Mouse (Mus musculus): Measurements from ENCODE around the gene Icam5. TPM values are rescaled to one million over a fixed set of nuclear protein-coding genes. Genes with fewer than 3 reads are reported as not detected.
A peak's percentile ranks its signal among the peaks of the same experiment; 100 is the strongest.

Icam5 gene
- polyA plus RNA-seq, 1 experiment from 2014 or later = 0.08 TPM

DNA sequence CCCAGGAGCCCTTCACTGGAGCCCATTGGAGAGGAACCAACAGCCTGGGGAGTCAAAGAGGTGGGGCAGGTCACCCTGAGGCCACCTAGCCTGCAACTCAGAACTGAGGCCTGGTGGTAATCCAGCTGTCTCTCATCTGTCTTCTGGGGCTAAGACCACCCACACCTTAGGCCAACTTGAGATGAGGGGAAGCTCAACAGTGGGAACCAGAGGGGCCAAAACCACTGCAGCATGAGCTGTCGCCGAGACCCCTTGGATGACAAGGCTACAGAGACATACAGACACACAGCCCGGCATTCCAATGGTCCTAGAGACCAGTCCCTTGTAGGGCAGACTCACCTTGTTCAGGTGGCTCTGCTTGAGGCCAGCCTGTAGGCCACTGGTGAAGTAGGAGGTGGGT lies 43.8 kb downstream of the Icam5 start:
- Histone ChIP-seq H3K27ac (ENCODE audit: low read depth, low read length) (no peak overlapping the region), H3K9me3 (ENCODE audit: control insufficient read depth) (no peaks in the 10 kb centered on the region), H3K4me2 (replicated peaks; ENCODE audit: low read depth) (no peak overlapping the region), H3K36me3 (ENCODE audit: control insufficient read depth, insufficient read depth) (peaks cover 59% of the 10 kb centered on the region), H3K9ac (ENCODE audit: low read depth, low read length) (no peak overlapping the region), H3K4me1 (replicated peaks; ENCODE audit: control insufficient read depth, insufficient read depth, low read length) (no peaks in the 10 kb centered on the region), H3K27me3 (replicated peaks; ENCODE audit: control insufficient read depth, insufficient read depth, low read length) (no peaks in the 10 kb centered on the region), H3K4me3 (ENCODE audit: low read depth, low read length) (no peak overlapping the region)
- no peak for ATAC-seq
- 81% methylated on average over 3 of the region's 3 CpGs for WGBS
- no peak for TF ChIP-seq CTCF (IDR thresholded peaks at IDR 0.05; ENCODE audit: low read depth)

DNA sequence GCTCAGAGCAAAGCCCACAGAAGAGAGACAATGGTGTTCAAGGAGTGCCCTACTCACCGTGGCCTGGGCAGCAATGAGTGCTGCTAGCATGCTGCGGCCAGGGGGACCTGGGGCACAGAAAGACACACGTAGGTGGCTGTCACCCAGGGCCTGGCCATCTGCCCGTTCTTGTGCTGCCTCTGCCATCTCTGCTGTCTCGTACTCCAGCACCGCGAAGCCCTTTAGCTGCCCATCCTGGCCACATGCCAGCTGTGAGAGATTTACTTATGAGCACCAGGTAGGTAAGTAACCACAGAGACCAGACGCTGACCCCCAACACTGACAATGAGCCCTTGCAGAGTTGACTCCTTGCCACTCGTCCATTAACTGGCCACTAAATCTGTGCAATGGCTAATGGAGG lies 49.3 kb downstream of the Icam5 start:
- Histone ChIP-seq H3K27ac (ENCODE audit: low read depth, low read length) (no peak overlapping the region), H3K9ac (ENCODE audit: low read depth, low read length) (no peak overlapping the region), H3K4me2 (replicated peaks; ENCODE audit: low read depth) (no peak overlapping the region), H3K4me1 (replicated peaks; ENCODE audit: control insufficient read depth, insufficient read depth, low read length) (no peaks in the 10 kb centered on the region), H3K36me3 (ENCODE audit: control insufficient read depth, insufficient read depth) (peaks cover 83% of the 10 kb centered on the region), H3K4me3 (ENCODE audit: low read depth, low read length) (no peak overlapping the region), H3K9me3 (ENCODE audit: control insufficient read depth) (no peaks in the 10 kb centered on the region), H3K27me3 (replicated peaks; ENCODE audit: control insufficient read depth, insufficient read depth, low read length) (no peaks in the 10 kb centered on the region)
- ATAC-seq = no peak
- 91% methylated on average over 9 of the region's 9 CpGs for WGBS
- TF ChIP-seq CTCF (IDR thresholded peaks at IDR 0.05; ENCODE audit: low read depth) = no peak

- Histone ChIP-seq H3K36me3 (ENCODE audit: control insufficient read depth, insufficient read depth) (peaks cover 77% of the 10 kb centered on the region), H3K4me2 (replicated peaks; ENCODE audit: low read depth) (no peak overlapping the region), H3K27ac (ENCODE audit: low read depth, low read length) (no peak overlapping the region), H3K9me3 (ENCODE audit: control insufficient read depth) (no peaks in the 10 kb centered on the region), H3K27me3 (replicated peaks; ENCODE audit: control insufficient read depth, insufficient read depth, low read length) (no peaks in the 10 kb centered on the region), H3K4me1 (replicated peaks; ENCODE audit: control insufficient read depth, insufficient read depth, low read length) (no peaks in the 10 kb centered on the region), H3K4me3 (ENCODE audit: low read depth, low read length) (no peak overlapping the region), H3K9ac (ENCODE audit: low read depth, low read length) (no peak overlapping the region)
- 84% methylated on average over 3 of the region's 3 CpGs for WGBS
- TF ChIP-seq CTCF (IDR thresholded peaks at IDR 0.05; ENCODE audit: low read depth) = no peak
- ATAC-seq = no peak
These were observed 51.5 kb downstream of the Icam5 start for GRCm38 (mm10) chr9:21083324-21083723.

MicroRNAs within 50 kb of the gene (microRNA counts, 519-probe panel; counts per million panel counts)
- microRNA mmu-miR-1900 = 3,777 counts per million, percentile 51 among the panel's probes with 10 or more counts

Small RNA genes lying within 50 kb of the gene (microRNA-seq; reads per million reads assigned to microRNA genes)
- gene Mir1900 = not detected
- gene Mir7082 = not detected

Other genes with a start within 250 kb of the Icam5 start
- gene Col5a3, start 217.0 kb upstream of the Icam5 start, polyA plus RNA-seq (2015; fragmentation: Nextera tagmentation; extraction: Ambion mirVana) = 1.2 and 1.9 TPM in 2 replicates
- not detected in 2 replicates for gene Rdh8, start 213.6 kb upstream of the Icam5 start, polyA plus RNA-seq (2015; fragmentation: Nextera tagmentation; extraction: Ambion mirVana)
- 4.9 and 5.6 TPM in 2 replicates for gene A230050P20Rik, start 163.4 kb upstream of the Icam5 start, polyA plus RNA-seq (2015; fragmentation: Nextera tagmentation; extraction: Ambion mirVana)
- gene Angptl6, start 152.3 kb upstream of the Icam5 start, polyA plus RNA-seq (2015; fragmentation: Nextera tagmentation; extraction: Ambion mirVana) = 9.4 and 9.8 TPM in 2 replicates
- gene Ppan, start 143.9 kb upstream of the Icam5 start, polyA plus RNA-seq (2015; fragmentation: Nextera tagmentation; extraction: Ambion mirVana) = 18.7 and 21.4 TPM in 2 replicates
- gene Eif3g, start 133.4 kb upstream of the Icam5 start, polyA plus RNA-seq (2015; fragmentation: Nextera tagmentation; extraction: Ambion mirVana) = 131 and 138 TPM in 2 replicates
- 18.5 and 19.2 TPM in 2 replicates for gene Dnmt1, start 72.2 kb upstream of the Icam5 start, polyA plus RNA-seq (2015; fragmentation: Nextera tagmentation; extraction: Ambion mirVana)
- 9.5 and 11.4 TPM in 2 replicates for gene S1pr2, start 55.3 kb upstream of the Icam5 start, polyA plus RNA-seq (2015; fragmentation: Nextera tagmentation; extraction: Ambion mirVana)
- gene Mrpl4, start 29.3 kb upstream of the Icam5 start, polyA plus RNA-seq (2015; fragmentation: Nextera tagmentation; extraction: Ambion mirVana) = 107 and 113 TPM in 2 replicates
- 10.2 and 11.8 TPM in 2 replicates for gene Icam1, start 16.1 kb upstream of the Icam5 start, polyA plus RNA-seq (2015; fragmentation: Nextera tagmentation; extraction: Ambion mirVana)
- gene Icam4, start 2.7 kb upstream of the Icam5 start, polyA plus RNA-seq (2015; fragmentation: Nextera tagmentation; extraction: Ambion mirVana) = 0.12 and 0.20 TPM in 2 replicates
- gene Zglp1, start 35.0 kb downstream of the Icam5 start, polyA plus RNA-seq (2015; fragmentation: Nextera tagmentation; extraction: Ambion mirVana) = not detected in 2 replicates
- 0.09 and 0.13 TPM in 2 replicates for gene Gm49373, start 41.0 kb downstream of the Icam5 start, polyA plus RNA-seq (2015; fragmentation: Nextera tagmentation; extraction: Ambion mirVana)
- gene Fdx1l, start 41.5 kb downstream of the Icam5 start, polyA plus RNA-seq (2015; fragmentation: Nextera tagmentation; extraction: Ambion mirVana) = 42.7 and 46.3 TPM in 2 replicates
- 0.22 and 0.42 TPM in 2 replicates for gene Gm38431, start 59.9 kb downstream of the Icam5 start, polyA plus RNA-seq (2015; fragmentation: Nextera tagmentation; extraction: Ambion mirVana)
- gene Raver1, start 59.9 kb downstream of the Icam5 start, polyA plus RNA-seq (2015; fragmentation: Nextera tagmentation; extraction: Ambion mirVana) = 22.5 and 26.2 TPM in 2 replicates
- 8.0 and 9.2 TPM in 2 replicates for gene Tyk2, start 99.2 kb downstream of the Icam5 start, polyA plus RNA-seq (2015; fragmentation: Nextera tagmentation; extraction: Ambion mirVana)
- gene Cdc37, start 117.9 kb downstream of the Icam5 start, polyA plus RNA-seq (2015; fragmentation: Nextera tagmentation; extraction: Ambion mirVana) = 113 and 115 TPM in 2 replicates
- gene Pde4a, start 133.6 kb downstream of the Icam5 start, polyA plus RNA-seq (2015; fragmentation: Nextera tagmentation; extraction: Ambion mirVana) = 2.8 and 3.5 TPM in 2 replicates
- 38.3 and 42.4 TPM in 2 replicates for gene Keap1, start 207.3 kb downstream of the Icam5 start, polyA plus RNA-seq (2015; fragmentation: Nextera tagmentation; extraction: Ambion mirVana)
- gene S1pr5, start 216.4 kb downstream of the Icam5 start, polyA plus RNA-seq (2015; fragmentation: Nextera tagmentation; extraction: Ambion mirVana) = not detected in 2 replicates
- gene Atg4d, start 233.2 kb downstream of the Icam5 start, polyA plus RNA-seq (2015; fragmentation: Nextera tagmentation; extraction: Ambion mirVana) = 44.7 and 48.1 TPM in 2 replicates